Mouse (Mus musculus) megakaryocyte, embryonic 14.5 days (primary cell): ENCODE results near the gene Rap1gap.

ENCODE experiments used
- FLI1 ChIP-seq: IDR thresholded peaks from 2 replicates; pipeline ENCODE4 v1.6.1; 2012; ENCODE audit warnings: low read length, inconsistent platforms, mixed read lengths
- GATA1 ChIP-seq: IDR thresholded peaks from 3 replicates; pipeline ENCODE4 v1.6.1; 2012; ENCODE audit warnings: mixed read lengths, low read length, inconsistent platforms, borderline replicate concordance

- TF ChIP-seq FLI1, result no peak
- TF ChIP-seq GATA1, result no peak
These were observed 3.2 kb downstream of the Rap1gap start for GRCm38 (mm10) chr4:137667747-137668146.
